Mouse (Mus musculus) neural tube, embryonic 11.5 days (tissue): ENCODE measurements around the gene Synj2. TPM values are rescaled to one million over a fixed set of nuclear protein-coding genes. Genes with fewer than 3 reads are reported as not detected.

ENCODE experiments used
- ATAC-seq: fragments of 200-750 bp; cut with Nextera tagmentation; 2 replicates; pipeline ENCODE4 v1.8.0; 2017; ENCODE audit warnings: moderate number of reproducible peaks, mild to moderate bottlenecking, moderate TSS enrichment, moderate library complexity; ENCODE audit not compliant: insufficient read depth, low FRiP score, low TSS enrichment
- DNase-seq: peaks from one replicate; pipeline ENCODE4 v3.0.0-alpha.2; 2015; ENCODE audit warnings: low spot score
- H3K27ac ChIP-seq: fragments of 300-500 bp; sonication (generic); 2 replicates; pipeline ENCODE4 v1.5.1; 2014; ENCODE audit warnings: low read depth, mild to moderate bottlenecking, low read length
- H3K27me3 ChIP-seq: fragments of 300-500 bp; sonication (generic); 2 replicates; pipeline ENCODE4 v1.6.1; 2014; ENCODE audit warnings: mild to moderate bottlenecking, low read length, mixed read lengths; ENCODE audit not compliant: control insufficient read depth, insufficient read depth
- H3K36me3 ChIP-seq: fragments of 300-500 bp; sonication (generic); 2 replicates; pipeline ENCODE4 v1.6.1; 2014; ENCODE audit warnings: mild to moderate bottlenecking, low read length, moderate library complexity, mixed read lengths; ENCODE audit not compliant: control insufficient read depth, insufficient read depth
- H3K4me1 ChIP-seq: fragments of 300-500 bp; sonication (generic); 2 replicates; pipeline ENCODE4 v1.6.1; 2014; ENCODE audit warnings: low read length, mixed read lengths; ENCODE audit not compliant: control insufficient read depth, insufficient read depth
- H3K4me2 ChIP-seq: fragments of 300-500 bp; sonication (generic); 2 replicates; pipeline ENCODE4 v1.6.1; 2014; ENCODE audit warnings: low read depth, mild to moderate bottlenecking, moderate library complexity
- H3K4me3 ChIP-seq: fragments of 300-500 bp; sonication (generic); 2 replicates; pipeline ENCODE4 v1.5.1; 2014; ENCODE audit warnings: low read depth, low read length
- H3K9ac ChIP-seq: fragments of 300-500 bp; sonication (generic); 2 replicates; pipeline ENCODE4 v1.6.1; 2014; ENCODE audit warnings: mild to moderate bottlenecking, low read length
- H3K9me3 ChIP-seq: fragments of 300-500 bp; sonication (generic); 2 replicates; pipeline ENCODE4 v1.6.1; 2016; ENCODE audit warnings: low read length; ENCODE audit not compliant: control insufficient read depth
- WGBS: fragments of 180-500 bp; shearing (Covaris S2); extraction: QIAGEN DNeasy Blood & Tissue Kit; methylation state at CpG from one replicate; pipeline ENCODE4 v1.1.7; 2014; 5-methylcytosine and 5-hydroxymethylcytosine counted together
- polyA plus RNA-seq: library from polyadenylated mRNA; unstranded; fragments of >200 nt; fragmentation: Nextera tagmentation; extraction: Ambion mirVana; gene quantifications from 2 replicates; pipeline ENCODE4 v1.2.1, GENCODE M21; 2014

Gene Synj2
- polyA plus RNA-seq, 1 experiment from 2014 or later: 1.8 TPM

DNA sequence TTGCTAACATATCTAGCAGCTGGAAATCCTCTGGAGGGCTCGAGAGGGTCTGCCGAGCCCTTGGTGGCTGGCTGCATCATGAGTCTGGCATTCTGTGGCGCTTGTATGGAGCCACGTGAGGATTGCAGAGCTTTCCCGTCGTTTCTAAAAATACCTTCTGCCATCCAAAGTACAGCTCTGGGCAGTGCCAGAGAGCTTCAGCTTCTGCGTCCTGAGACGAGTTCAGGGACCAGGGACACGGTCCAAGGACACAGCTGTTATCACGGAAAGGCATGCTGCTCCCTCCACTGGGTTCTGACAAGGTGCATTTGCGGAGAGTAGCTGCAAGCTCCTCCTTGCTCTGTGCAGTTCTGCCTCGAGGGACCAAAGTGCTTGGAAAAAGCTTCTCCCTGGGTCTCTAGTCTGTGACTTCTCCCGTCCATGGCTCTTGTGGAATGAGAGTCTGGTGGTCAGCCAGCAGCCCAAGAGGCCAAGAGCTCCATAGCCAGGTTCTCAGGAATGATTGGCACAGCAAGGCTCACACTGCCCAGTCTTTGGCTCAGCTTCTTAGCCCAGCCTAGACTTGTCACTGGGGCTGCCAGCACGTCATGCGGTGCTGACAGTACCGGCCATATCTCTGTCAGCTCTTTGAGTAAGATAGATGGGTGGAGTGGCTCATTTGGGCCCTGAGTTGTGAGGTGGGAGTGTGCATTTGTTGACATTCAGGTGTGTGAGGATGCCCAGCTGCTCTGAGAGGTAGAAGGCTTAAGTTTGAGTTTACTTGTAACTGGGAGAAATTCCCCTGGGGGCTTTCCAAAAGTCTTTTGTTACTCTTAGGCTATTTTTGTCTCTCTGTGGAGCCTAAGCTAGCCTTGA is 56.5 kb downstream of the Synj2 start:
- no peak overlapping the region for H3K27ac ChIP-seq
- H3K9me3 ChIP-seq: no peaks in the 10 kb centered on the region
- no peak overlapping the region for H3K4me3 ChIP-seq
- H3K36me3 ChIP-seq: no peaks in the 10 kb centered on the region
- H3K4me2 ChIP-seq: no peak overlapping the region
- H3K4me1 ChIP-seq: no peaks in the 10 kb centered on the region; the same call in 1 of the 2 replicates
- 81% methylated on average over 16 of the region's 16 CpGs for WGBS
- H3K9ac ChIP-seq: no peak overlapping the region
- DNase-seq: no peak
- no peaks in the 10 kb centered on the region for H3K27me3 ChIP-seq
- ATAC-seq: no peak

DNA sequence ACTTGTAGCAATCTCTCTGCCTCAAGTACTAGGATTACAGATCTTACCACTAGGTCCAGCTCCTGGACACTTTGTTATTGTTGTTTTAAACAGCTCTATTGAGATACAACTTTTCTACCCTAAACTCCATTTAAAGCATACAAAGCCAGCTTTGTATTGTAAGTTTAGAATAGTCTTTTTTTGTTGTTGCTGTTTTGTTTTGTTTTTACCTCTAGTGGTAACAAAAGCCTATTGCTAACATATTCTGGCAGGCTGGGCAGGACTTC is 57.1 kb downstream of the Synj2 start:
- no peaks in the 10 kb centered on the region for H3K9me3 ChIP-seq
- ATAC-seq: no peak

GRCm38 (mm10) chr17:5999039-5999543 is 58.0 kb downstream of the Synj2 start:
- 87% methylated on average over 5 of the region's 5 CpGs for WGBS
- H3K27ac ChIP-seq: no peak overlapping the region
- no peaks in the 10 kb centered on the region; the same call in 1 of the 2 replicates for H3K4me1 ChIP-seq
- no peak overlapping the region for H3K4me2 ChIP-seq
- no peak overlapping the region for H3K4me3 ChIP-seq
- no peaks in the 10 kb centered on the region for H3K9me3 ChIP-seq
- ATAC-seq (no peak), DNase-seq (no peak)
- H3K9ac ChIP-seq: no peak overlapping the region
- no peaks in the 10 kb centered on the region for H3K36me3 ChIP-seq
- H3K27me3 ChIP-seq: no peaks in the 10 kb centered on the region

More for the DNA sequence above, 57.1 kb downstream of the Synj2 start:
- H3K27ac ChIP-seq: no peak overlapping the region
- no peaks in the 10 kb centered on the region for H3K27me3 ChIP-seq
- no peak for DNase-seq
- no peaks in the 10 kb centered on the region for H3K36me3 ChIP-seq
- H3K9ac ChIP-seq: no peak overlapping the region
- H3K4me3 ChIP-seq: no peak overlapping the region
- no peak overlapping the region for H3K4me2 ChIP-seq
- H3K4me1 ChIP-seq: no peaks in the 10 kb centered on the region; the same call in 1 of the 2 replicates

DNA sequence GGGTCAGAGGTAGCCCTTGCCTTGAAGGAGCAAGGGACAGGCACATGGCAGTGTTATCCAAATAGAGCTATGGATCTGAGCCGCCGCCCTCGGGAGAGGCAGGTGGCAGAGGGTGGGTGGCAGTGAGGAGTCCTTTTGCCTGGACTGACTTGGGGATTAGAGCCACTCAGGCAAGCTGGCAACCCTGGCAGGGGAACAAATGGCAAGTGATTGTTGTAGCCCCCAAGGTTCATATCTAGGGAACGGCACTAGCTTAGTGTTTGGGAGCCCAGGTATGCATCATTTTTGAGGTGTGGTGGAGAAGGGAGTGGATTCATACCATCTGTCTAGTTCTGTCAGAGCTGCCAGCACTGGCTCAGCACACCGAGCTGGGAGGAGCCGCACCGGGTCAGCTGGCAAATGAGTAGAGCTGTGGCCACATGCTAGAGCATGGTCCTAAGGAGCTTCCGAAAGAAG is 59.8 kb downstream of the Synj2 start:
- Histone ChIP-seq H3K27ac (no peak overlapping the region), H3K9ac (no peak overlapping the region), H3K4me2 (no peak overlapping the region), H3K4me1 (no peaks in the 10 kb centered on the region), H3K4me3 (no peak overlapping the region), H3K36me3 (no peaks in the 10 kb centered on the region), H3K27me3 (no peaks in the 10 kb centered on the region), H3K9me3 (no peaks in the 10 kb centered on the region)
- no peak for ATAC-seq
- no peak for DNase-seq
- WGBS: 90% methylated on average over 8 of the region's 8 CpGs

DNA sequence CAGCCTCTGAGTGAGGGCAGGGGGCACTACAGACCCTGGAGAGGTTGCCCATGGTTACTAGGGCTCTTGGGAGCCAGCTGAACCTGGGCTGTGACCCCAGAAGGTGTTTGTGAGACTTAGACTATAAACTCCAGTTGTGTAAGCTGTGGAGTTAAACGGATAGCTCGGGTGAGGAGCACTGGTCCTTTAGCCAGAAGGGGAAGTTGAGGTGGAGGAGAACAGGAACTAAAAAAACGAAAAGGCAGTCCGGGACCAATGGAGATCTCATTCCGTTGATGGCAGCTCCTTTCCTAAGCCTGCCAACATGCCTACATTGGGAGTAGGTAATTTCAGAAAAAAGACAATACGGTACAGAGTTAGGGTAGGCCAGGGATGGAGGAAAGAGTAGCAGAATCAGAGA is 60.3 kb downstream of the Synj2 start:
- DNase-seq (no peak), ATAC-seq (no peak)
- 87% methylated on average over 6 of the region's 6 CpGs for WGBS
- Histone ChIP-seq H3K4me2 (no peak overlapping the region), H3K4me1 (no peaks in the 10 kb centered on the region), H3K27me3 (no peaks in the 10 kb centered on the region), H3K36me3 (no peaks in the 10 kb centered on the region), H3K9me3 (no peaks in the 10 kb centered on the region), H3K9ac (no peak overlapping the region), H3K27ac (no peak overlapping the region), H3K4me3 (no peak overlapping the region)

DNA sequence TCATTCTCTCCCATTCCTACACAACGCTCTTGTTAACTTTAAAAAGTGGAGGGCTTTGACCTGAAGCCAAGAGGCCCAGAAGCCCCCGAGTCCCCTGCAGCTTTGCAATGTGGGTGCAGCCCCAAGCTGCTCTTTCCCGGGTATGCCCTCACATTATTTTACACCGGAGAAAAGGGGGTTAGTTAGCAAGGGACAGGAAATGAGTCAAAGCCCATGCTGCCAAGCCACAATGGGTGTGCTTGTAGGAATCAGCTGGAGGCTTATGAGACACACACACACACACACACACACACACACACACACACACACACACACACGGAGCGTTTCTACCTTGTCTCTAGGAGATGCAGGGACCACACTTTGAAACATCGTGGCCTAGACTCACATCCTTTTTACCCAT is 60.8 kb downstream of the Synj2 start:
- Histone ChIP-seq H3K9ac (no peak overlapping the region), H3K4me2 (no peak overlapping the region), H3K36me3 (no peaks in the 10 kb centered on the region), H3K27me3 (no peaks in the 10 kb centered on the region), H3K9me3 (no peaks in the 10 kb centered on the region), H3K4me1 (no peaks in the 10 kb centered on the region), H3K27ac (no peak overlapping the region), H3K4me3 (no peak overlapping the region)
- no peak for ATAC-seq
- 86% methylated on average over 7 of the region's 7 CpGs for WGBS
- DNase-seq: no peak

- no peak overlapping the region for H3K4me3 ChIP-seq
- no peak for ATAC-seq
Measured at GRCm38 (mm10) chr17:6002563-6002962, 61.5 kb downstream of the Synj2 start.

DNA sequence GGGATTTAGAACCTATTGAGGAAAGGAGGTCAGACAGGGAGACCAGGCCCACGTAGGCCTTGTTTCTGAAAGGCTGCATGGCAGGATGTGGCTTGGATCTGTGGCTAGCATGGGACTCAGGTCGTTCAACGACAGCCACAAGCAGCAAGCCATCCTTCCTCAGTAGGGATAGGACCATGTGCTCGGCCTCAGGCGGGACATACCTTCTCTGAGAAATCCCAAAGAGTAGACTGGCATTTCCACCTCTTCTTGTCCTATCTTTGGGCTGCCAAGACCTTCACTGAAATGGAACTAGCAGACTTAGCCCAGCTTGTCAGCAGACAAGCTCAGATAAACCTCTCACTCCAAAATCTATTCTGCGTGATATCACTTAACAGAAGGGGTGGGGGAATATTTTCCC is 62.6 kb downstream of the Synj2 start:
- Histone ChIP-seq H3K27ac (no peak overlapping the region), H3K36me3 (no peaks in the 10 kb centered on the region), H3K27me3 (no peaks in the 10 kb centered on the region), H3K4me3 (no peak overlapping the region), H3K9me3 (no peaks in the 10 kb centered on the region), H3K4me1 (no peaks in the 10 kb centered on the region), H3K9ac (no peak overlapping the region), H3K4me2 (no peak overlapping the region)
- DNase-seq: no peak
- 91% methylated on average over 6 of the region's 6 CpGs for WGBS
- no peak for ATAC-seq

More at GRCm38 (mm10) chr17:6002563-6002962, 61.5 kb downstream of the Synj2 start:
- Histone ChIP-seq H3K27ac (no peak overlapping the region), H3K4me1 (no peaks in the 10 kb centered on the region), H3K9ac (no peak overlapping the region), H3K36me3 (no peaks in the 10 kb centered on the region), H3K27me3 (no peaks in the 10 kb centered on the region), H3K9me3 (no peaks in the 10 kb centered on the region), H3K4me2 (no peak overlapping the region)
- WGBS: 89% methylated on average over 6 of the region's 6 CpGs
- DNase-seq: no peak

- no peak for DNase-seq
- no peak overlapping the region for H3K9ac ChIP-seq
Measured at GRCm38 (mm10) chr17:6005246-6005637, 64.2 kb downstream of the Synj2 start.

More at GRCm38 (mm10) chr17:6005246-6005637, 64.2 kb downstream of the Synj2 start:
- no peak overlapping the region for H3K4me3 ChIP-seq
- 0 out of 2 replicates have a peak overlapping the region, but pooled peaks have one; percentile 3 for H3K4me2 ChIP-seq
- no peak overlapping the region for H3K27ac ChIP-seq
- no peaks in the 10 kb centered on the region for H3K36me3 ChIP-seq
- no peaks in the 10 kb centered on the region for H3K4me1 ChIP-seq
- H3K9me3 ChIP-seq: no peaks in the 10 kb centered on the region
- no peaks in the 10 kb centered on the region for H3K27me3 ChIP-seq
- WGBS: 19% methylated on average over 10 of the region's 14 CpGs
- no peak for ATAC-seq
